ENCODE assay signal across 23 mouse cellular contexts in genomic region chr11:20228666-20229065, GRCm38 (mm10). TPM values are rescaled to one million over a fixed set of nuclear protein-coding genes. Genes with fewer than 3 reads are reported as not detected.
DNase-seq lines count a peak whose midpoint lies in the region; ATAC-seq and TF ChIP-seq lines count a peak whose summit lies in the region.
"Had no signal": no experiment of that assay in that cellular context is flagged by ENCODE, and none has a peak within 500 bp of the region (broad histone marks: within the 10 kb centered on the region; RNA-seq: fewer than 3 reads in every experiment).

No protein-coding gene starts in this region.

- no peak overlapping the region for H3K4me2 ChIP-seq in stomach, embryonic 16.5 days (ENCODE audit: low read depth, low read length)
- no peak overlapping the region for H3K4me2 ChIP-seq in stomach, postnatal 0 days (replicated peaks; ENCODE audit: low read depth)
- H3K4me2 ChIP-seq: embryonic facial prominence, embryonic 15.5 days; forebrain, embryonic 15.5 days; hindbrain, embryonic 14.5 days; intestine, embryonic 15.5 days had no signal

- no peak overlapping the region for H3K9ac ChIP-seq in stomach, embryonic 16.5 days (ENCODE audit: low read length)
- no peak overlapping the region for H3K9ac ChIP-seq in stomach, postnatal 0 days (ENCODE audit: low read length)
- H3K9ac ChIP-seq in ES-E14 (ENCODE audit: insufficient read depth, low read depth, low read length, poor library complexity, severe bottlenecking), result peak overlapping the region; percentile 66; the same call in 1 of the 2 replicates
- H3K9ac ChIP-seq: embryonic facial prominence, embryonic 15.5 days; forebrain, embryonic 15.5 days; hindbrain, embryonic 14.5 days; intestine, embryonic 15.5 days had no signal

- TF ChIP-seq EP300 in stomach, postnatal 0 days (optimal IDR thresholded peaks at IDR 0.05), result no peak

- no peak for TF ChIP-seq CTCF in stomach, postnatal 0 days (IDR thresholded peaks at IDR 0.05; ENCODE audit: low read depth)

- H3K27ac ChIP-seq in stomach, embryonic 16.5 days (ENCODE audit: low read length), result 0 out of 2 replicates have a peak overlapping the region, but pooled peaks have one; percentile 33
- no peak overlapping the region for H3K27ac ChIP-seq in stomach, postnatal 0 days (replicated peaks)
- H3K27ac ChIP-seq in ES-E14 (ENCODE audit: insufficient read depth, low read depth, low read length, poor library complexity, severe bottlenecking), result peak overlapping the region; percentile 95
- H3K27ac ChIP-seq in brown adipose tissue, adult 24 weeks (replicated peaks; ENCODE audit: low read depth, low read length), result peak overlapping the region; percentile 73
- H3K27ac ChIP-seq: embryonic facial prominence, embryonic 15.5 days; forebrain, embryonic 10.5 days; forebrain, embryonic 15.5 days; hindbrain, embryonic 14.5 days; intestine, embryonic 15.5 days had no signal

- no peak overlapping the region for H3K4me3 ChIP-seq in stomach, embryonic 16.5 days (replicated peaks; ENCODE audit: low read length)
- no peak overlapping the region for H3K4me3 ChIP-seq in stomach, postnatal 0 days (ENCODE audit: low read depth, low read length)
- H3K4me3 ChIP-seq in ES-E14 (ENCODE audit: insufficient read depth in 1 of 2, low read depth in 1 of 2, low read length in 2 of 2, poor library complexity in 1 of 2, severe bottlenecking in 1 of 2), result no peak overlapping the region
- H3K4me3 ChIP-seq in brown adipose tissue, adult 24 weeks (ENCODE audit: insufficient read depth, low read depth, low read length), result no peak overlapping the region
- H3K4me3 ChIP-seq: embryonic facial prominence, embryonic 15.5 days; erythroblast, embryonic 14.5 days; forebrain, embryonic 10.5 days; forebrain, embryonic 15.5 days; intestine, embryonic 15.5 days had no signal

- peaks cover 22% of the 10 kb centered on the region for H3K36me3 ChIP-seq in stomach, embryonic 16.5 days (ENCODE audit: control insufficient read depth, insufficient read depth, low read length)
- peaks cover 11% of the 10 kb centered on the region for H3K36me3 ChIP-seq in stomach, postnatal 0 days (ENCODE audit: control insufficient read depth, insufficient read depth, low read length)
- H3K36me3 ChIP-seq in ES-E14 (ENCODE audit: control insufficient read depth, insufficient read depth, low read length, poor library complexity, severe bottlenecking), result peaks cover 18% of the 10 kb centered on the region

- DNase-seq in stomach, postnatal 0 days (ENCODE audit: low spot score), result no peak
- DNase-seq in ES-E14 (ENCODE audit: low read depth, low spot score), result no peak
- DNase-seq in ovary, postnatal 10 days (ENCODE audit: low spot score), result no peak
- DNase-seq in urinary bladder, adult 18-20 months (ENCODE audit: low spot score in 2 of 2), result no peak
- no peak for DNase-seq in adrenal gland, postnatal 4 days (ENCODE audit: low spot score in 2 of 2)
- DNase-seq: adrenal gland, postnatal 14 days; cerebellum, adult 11 months; cerebellum, adult 8-10 months; cerebellum, postnatal 14 days; embryo, embryonic 11 days; gastrocnemius, postnatal 10 days; heart, postnatal 14 days; kidney, adult 2 months had no signal

- in situ Hi-C loops in ES-E14 (cut with MboI; ENCODE audit: low sequenced_read_pairs in 2 of 2, unreplicated experiment in 2 of 2), result no loop called here

- WGBS in stomach, embryonic 16.5 days, result 81% methylated on average over 5 of the region's 5 CpGs
- WGBS in stomach, postnatal 0 days, result 68% methylated on average over 5 of the region's 5 CpGs

- H3K4me1 ChIP-seq in stomach, embryonic 16.5 days (ENCODE audit: control insufficient read depth, insufficient read depth, low read length), result no peaks in the 10 kb centered on the region
- H3K4me1 ChIP-seq in stomach, postnatal 0 days (replicated peaks; ENCODE audit: control insufficient read depth, insufficient read depth), result no peaks in the 10 kb centered on the region
- H3K4me1 ChIP-seq in ES-E14 (ENCODE audit: control insufficient read depth in 2 of 2, insufficient read depth in 2 of 2, low read length in 2 of 2, poor library complexity in 1 of 2), result peaks cover 25 to 36% of the 10 kb centered on the region in 2 experiments
- peaks cover 24% of the 10 kb centered on the region for H3K4me1 ChIP-seq in brown adipose tissue, adult 24 weeks (ENCODE audit: control insufficient read depth, insufficient read depth, insufficient read length, low read length)
- H3K4me1 ChIP-seq: embryonic facial prominence, embryonic 15.5 days; forebrain, embryonic 15.5 days; intestine, embryonic 15.5 days had no signal

- H3K9me3 ChIP-seq in stomach, embryonic 16.5 days (replicated peaks; ENCODE audit: control insufficient read depth, low read length), result no peaks in the 10 kb centered on the region
- H3K9me3 ChIP-seq in stomach, postnatal 0 days (ENCODE audit: control insufficient read depth, low read length), result no peaks in the 10 kb centered on the region
- no peaks in the 10 kb centered on the region for H3K9me3 ChIP-seq in ES-E14 (ENCODE audit: control insufficient read depth, insufficient read depth, low read depth, low read length)
- H3K9me3 ChIP-seq: embryonic facial prominence, embryonic 15.5 days; forebrain, embryonic 10.5 days; forebrain, embryonic 15.5 days; G1E; intestine, embryonic 15.5 days had no signal

- no peak for ATAC-seq in stomach, embryonic 16.5 days (ENCODE audit: insufficient read depth, low FRiP score)
- no peak for ATAC-seq in stomach, postnatal 0 days (ENCODE audit: low FRiP score, low TSS enrichment)
- ATAC-seq: activated CD4-positive, CD25-positive, alpha-beta regulatory T cell, adult 4 months; forebrain, embryonic 15.5 days; intestine, embryonic 15.5 days had no signal

- H3K27me3 ChIP-seq in stomach, embryonic 16.5 days (ENCODE audit: control insufficient read depth, insufficient read depth, low read length), result no peaks in the 10 kb centered on the region
- no peaks in the 10 kb centered on the region for H3K27me3 ChIP-seq in stomach, postnatal 0 days (ENCODE audit: control insufficient read depth, insufficient read depth, low read length)
- H3K27me3 ChIP-seq: embryonic facial prominence, embryonic 15.5 days; forebrain, embryonic 15.5 days; intestine, embryonic 15.5 days had no signal

TF ChIP-seq in ES-E14, 5 proteins besides CTCF, POLR2A, EP300 and RAD21:
- TF ChIP-seq HCFC1 (IDR thresholded peaks at IDR 0.05; ENCODE audit: borderline replicate concordance, insufficient read depth, low read length), result no peak
- no peak for TF ChIP-seq MAFK (IDR thresholded peaks at IDR 0.05; ENCODE audit: insufficient read depth, low read depth, low read length)
- TF ChIP-seq ZNF384 (IDR thresholded peaks at IDR 0.05; ENCODE audit: low read depth, low read length), result no peak
- TF ChIP-seq ZC3H11A (IDR thresholded peaks at IDR 0.05; ENCODE audit: borderline replicate concordance, low read depth, low read length), result no peak
- TF ChIP-seq CHD2 (IDR thresholded peaks at IDR 0.05; ENCODE audit: low read depth, low read length), result no peak

RNA-seq across cellular contexts. Expression of gene Cep68, which starts 20.6 kb away (rescaled TPM):
- polyA plus RNA-seq in stomach, embryonic 16.5 days (2015; fragmentation: Nextera tagmentation; extraction: Ambion mirVana), result 24.7 and 25.6 TPM in 2 replicates
- 8.4 and 8.6 TPM in 2 replicates for polyA plus RNA-seq in stomach, postnatal 0 days (2015; fragmentation: Nextera tagmentation; extraction: Ambion mirVana)
- total RNA-seq in ES-E14 (2012; rRNA removed), result 30.9 and 39.2 TPM in 2 replicates
- 12.9 and 14.2 TPM in 2 replicates for polyA plus RNA-seq in brown adipose tissue, adult 24 weeks (2012; ENCODE audit: insufficient read depth, insufficient read length, missing spikeins)
- 10 to 100 TPM; 37.0 to 37.3 TPM for total RNA-seq in adrenal gland, postnatal 4 days (2021)

RNA-seq across cellular contexts. Expression of gene Rab1a, which starts 27.4 kb away (rescaled TPM):
- polyA plus RNA-seq in stomach, embryonic 16.5 days (2015; fragmentation: Nextera tagmentation; extraction: Ambion mirVana), result 300 and 317 TPM in 2 replicates
- polyA plus RNA-seq in stomach, postnatal 0 days (2015; fragmentation: Nextera tagmentation; extraction: Ambion mirVana), result 287 and 295 TPM in 2 replicates
- total RNA-seq in ES-E14 (2012; rRNA removed), result 77.9 and 122 TPM in 2 replicates
- 180 and 204 TPM in 2 replicates for polyA plus RNA-seq in brown adipose tissue, adult 24 weeks (2012; ENCODE audit: insufficient read depth, insufficient read length, missing spikeins)
- total RNA-seq in adrenal gland, postnatal 4 days (2021), result 100 to 1,000 TPM; 153 to 164 TPM
